Mouse (Mus musculus) CH12.LX (cell line): ENCODE data around the gene Trmt10c. TPM values are rescaled to one million over a fixed set of nuclear protein-coding genes. Genes with fewer than 3 reads are reported as not detected.

Source experiments
- DNase-seq: peaks from one replicate; pipeline ENCODE4 v3.0.0-alpha.2; 2013; ENCODE audit errors: extremely low read depth
- H3K27ac ChIP-seq: 2 replicates; pipeline ENCODE4 v1.5.1; 2012; ENCODE audit warnings: low read depth, mild to moderate bottlenecking, control low read depth, moderate library complexity; ENCODE audit not compliant: insufficient read depth
- H3K27me3 ChIP-seq: replicated peaks from 2 replicates; pipeline ENCODE3; 2012; ENCODE audit warnings: inconsistent platforms
- H3K36me3 ChIP-seq, 2 experiments: replicated peaks in 1 of 2; 2 replicates each; pipeline versions ENCODE3 to v1.6.1; 2012; ENCODE audit warnings: inconsistent platforms in 1 of 2, low read length in 1 of 2, mild to moderate bottlenecking in 1 of 2, mixed read lengths in 1 of 2, moderate library complexity in 1 of 2; ENCODE audit not compliant: control insufficient read depth in 1 of 2, insufficient read depth in 1 of 2
- H3K4me1 ChIP-seq, 2 experiments: 2 replicates each; pipeline ENCODE4 v1.6.1; 2012; ENCODE audit warnings: inconsistent platforms in 1 of 2, moderate library complexity in 1 of 2; ENCODE audit not compliant: insufficient read depth in 2 of 2, control insufficient read depth in 1 of 2
- H3K4me2 ChIP-seq: 2 replicates; pipeline ENCODE4 v1.6.1; 2012; ENCODE audit warnings: low read depth, mild to moderate bottlenecking, control low read depth; ENCODE audit not compliant: poor library complexity, insufficient read depth, severe bottlenecking
- H3K4me3 ChIP-seq, 3 experiments: fragments of 150-350 bp in 1 of 3; sonication (generic) in 1 of 3; replicated peaks in 1 of 3; 2 replicates each; pipeline versions ENCODE3 to v1.5.1; 2011 to 2012; ENCODE audit warnings: low read depth in 2 of 3, low read length in 2 of 3, mild to moderate bottlenecking in 2 of 3, moderate library complexity in 2 of 3, control low read depth in 1 of 3, improper control_type of control experiment in 1 of 3, inconsistent platforms in 1 of 3, mixed read lengths in 1 of 3; ENCODE audit not compliant: poor library complexity in 1 of 3
- H3K79me2 ChIP-seq: replicated peaks from 2 replicates; pipeline ENCODE4 v1.6.1; 2012; ENCODE audit warnings: mild to moderate bottlenecking, moderate library complexity; ENCODE audit not compliant: control insufficient read depth, poor library complexity, insufficient read depth, severe bottlenecking; ENCODE audit errors: extremely low read depth
- H3K9ac ChIP-seq: 2 replicates; pipeline ENCODE4 v1.6.1; 2012; ENCODE audit warnings: low read depth, mild to moderate bottlenecking, control low read depth, moderate library complexity; ENCODE audit not compliant: insufficient read depth
- H3K9me3 ChIP-seq: replicated peaks from 2 replicates; pipeline ENCODE3; 2012; ENCODE audit warnings: low read length, inconsistent platforms, mixed read lengths
- CHD1 ChIP-seq: IDR thresholded peaks from 2 replicates; pipeline ENCODE4 v1.6.1; 2012; ENCODE audit warnings: low read depth, low read length, improper control_type of control experiment, inconsistent platforms
- CTCF ChIP-seq, 2 experiments: IDR thresholded peaks in 1 of 2; conservative IDR thresholded peaks in 1 of 2; 2 replicates each; pipeline ENCODE4 v1.5.1; 2011 to 2012; ENCODE audit warnings: low read depth in 2 of 2, low read length in 2 of 2, improper control_type of control experiment in 1 of 2, inconsistent platforms in 1 of 2, mild to moderate bottlenecking in 1 of 2, moderate library complexity in 1 of 2
- E2F4 ChIP-seq: IDR thresholded peaks from 2 replicates; pipeline ENCODE4 v1.6.1; 2011; ENCODE audit warnings: low read depth, low read length, improper control_type of control experiment; ENCODE audit not compliant: insufficient replicate concordance
- ELF1 ChIP-seq: IDR thresholded peaks from 2 replicates; pipeline ENCODE4 v1.6.1; 2014; ENCODE audit warnings: low read depth, mild to moderate bottlenecking, inconsistent platforms, low read length, improper control_type of control experiment
- EP300 ChIP-seq: IDR thresholded peaks from 2 replicates; pipeline ENCODE4 v1.6.1; 2011; ENCODE audit warnings: low read length, improper control_type of control experiment
- ETS1 ChIP-seq: conservative IDR thresholded peaks from 2 replicates; pipeline ENCODE4 v1.6.1; 2012; ENCODE audit warnings: low read depth, mild to moderate bottlenecking, inconsistent platforms, low read length, improper control_type of control experiment, moderate library complexity
- GABPA ChIP-seq: IDR thresholded peaks from 2 replicates; pipeline ENCODE4 v1.6.1; 2012; ENCODE audit warnings: low read depth, low read length, improper control_type of control experiment, inconsistent platforms; ENCODE audit not compliant: insufficient replicate concordance
- HCFC1 ChIP-seq: IDR thresholded peaks from 2 replicates; pipeline ENCODE4 v1.6.1; 2012; ENCODE audit warnings: low read depth, mild to moderate bottlenecking, inconsistent platforms, low read length, improper control_type of control experiment
- IRF4 ChIP-seq: IDR thresholded peaks from 2 replicates; pipeline ENCODE4 v1.6.1; 2014; ENCODE audit warnings: low read depth, mild to moderate bottlenecking, inconsistent platforms, low read length, improper control_type of control experiment
- JUND ChIP-seq: conservative IDR thresholded peaks from 2 replicates; pipeline ENCODE4 v1.6.1; 2011; ENCODE audit warnings: low read depth, low read length, improper control_type of control experiment
- KAT2A ChIP-seq: IDR thresholded peaks from 2 replicates; pipeline ENCODE4 v1.6.1; 2012; ENCODE audit warnings: low read length, improper control_type of control experiment, inconsistent platforms; ENCODE audit not compliant: insufficient replicate concordance
- MAFK ChIP-seq: IDR thresholded peaks from 2 replicates; pipeline ENCODE4 v1.6.1; 2011; ENCODE audit warnings: low read length, improper control_type of control experiment; ENCODE audit not compliant: insufficient replicate concordance
- MAX ChIP-seq: IDR thresholded peaks from 2 replicates; pipeline ENCODE4 v1.6.1; 2011; ENCODE audit warnings: low read length, improper control_type of control experiment
- MEF2A ChIP-seq: IDR thresholded peaks from 2 replicates; pipeline ENCODE4 v1.6.1; 2014; ENCODE audit warnings: low read depth, mild to moderate bottlenecking, inconsistent platforms, low read length, improper control_type of control experiment, borderline replicate concordance
- MXI1 ChIP-seq: IDR thresholded peaks from 2 replicates; pipeline ENCODE4 v1.6.1; 2011; ENCODE audit warnings: mild to moderate bottlenecking, low read depth, low read length, improper control_type of control experiment
- MYC ChIP-seq: IDR thresholded peaks from 2 replicates; pipeline ENCODE4 v1.6.1; 2011; ENCODE audit warnings: low read depth, mild to moderate bottlenecking, improper control_type of control experiment, low read length
- NELFE ChIP-seq: IDR thresholded peaks from 2 replicates; pipeline ENCODE4 v1.6.1; 2011; ENCODE audit warnings: low read depth, low read length, improper control_type of control experiment
- POLR2A ChIP-seq: IDR thresholded peaks from 2 replicates; pipeline ENCODE4 v1.6.1; 2011; ENCODE audit warnings: low read depth, mild to moderate bottlenecking, improper control_type of control experiment, low read length
- SIN3A ChIP-seq: IDR thresholded peaks from 2 replicates; pipeline ENCODE4 v1.6.1; 2012; ENCODE audit warnings: low read length, improper control_type of control experiment, inconsistent platforms
- SMC3 ChIP-seq: IDR thresholded peaks from 2 replicates; pipeline ENCODE4 v1.6.1; 2011; ENCODE audit warnings: low read depth, low read length, improper control_type of control experiment
- TBP ChIP-seq: conservative IDR thresholded peaks from 2 replicates; pipeline ENCODE4 v1.6.1; 2011; ENCODE audit warnings: low read depth, low read length, improper control_type of control experiment
- TCF12 ChIP-seq: IDR thresholded peaks from 2 replicates; pipeline ENCODE4 v1.6.1; 2014; ENCODE audit warnings: low read depth, mild to moderate bottlenecking, inconsistent platforms, low read length, improper control_type of control experiment
- UBTF ChIP-seq: IDR thresholded peaks from 2 replicates; pipeline ENCODE4 v1.6.1; 2012; ENCODE audit warnings: low read depth, mild to moderate bottlenecking, inconsistent platforms, low read length, improper control_type of control experiment, moderate library complexity
- USF1 ChIP-seq: IDR thresholded peaks from 2 replicates; pipeline ENCODE4 v1.6.1; 2014; ENCODE audit warnings: low read depth, mild to moderate bottlenecking, inconsistent platforms, low read length, improper control_type of control experiment
- USF2 ChIP-seq: conservative IDR thresholded peaks from 2 replicates; pipeline ENCODE4 v1.6.1; 2011; ENCODE audit warnings: low read depth, low read length, improper control_type of control experiment
- ZMIZ1 ChIP-seq: IDR thresholded peaks from 2 replicates; pipeline ENCODE4 v1.6.1; 2012; ENCODE audit warnings: low read depth, mild to moderate bottlenecking, inconsistent platforms, low read length, improper control_type of control experiment
- dilution Hi-C: fragments of 300-500 bp; cut with MboI; formaldehyde crosslinking; loops from 2 replicates; pipeline ENCODE4 v1.14.3; 2020; ENCODE audit warnings: low sequenced_read_pairs; ENCODE audit not compliant: extremely low pct_unique_long_range_greater_than_20kb, extremely low pct_ligation_motif_present
- in situ Hi-C: fragments of 300-500 bp; cut with MboI; formaldehyde crosslinking; loops from 3 replicates; pipeline ENCODE4 v1.14.3; 2019; ENCODE audit warnings: low sequenced_read_pairs, low pct_ligation_motif_present, low pct_unique_long_range_greater_than_20kb, mixed read lengths
- polyA plus RNA-seq: library from polyadenylated mRNA; unstranded; fragments of >175 nt; gene quantifications from 2 replicates; pipeline ENCODE4 v1.2.1, GENCODE M21; 2012; ENCODE audit warnings: low read depth; ENCODE audit not compliant: insufficient read length
- total RNA-seq, 2 experiments: library from RNA; depleted of rRNA; stranded (reverse); fragments of 300-350 nt in 1 of 2; fragments of >200 nt in 1 of 2; gene quantifications; 2 replicates each; pipeline ENCODE4 v1.2.3; 2012 to 2014

Trmt10c gene
- total and polyA plus RNA-seq, 3 experiments: 23.4 to 63.5 (median 26.6) TPM

DNA sequence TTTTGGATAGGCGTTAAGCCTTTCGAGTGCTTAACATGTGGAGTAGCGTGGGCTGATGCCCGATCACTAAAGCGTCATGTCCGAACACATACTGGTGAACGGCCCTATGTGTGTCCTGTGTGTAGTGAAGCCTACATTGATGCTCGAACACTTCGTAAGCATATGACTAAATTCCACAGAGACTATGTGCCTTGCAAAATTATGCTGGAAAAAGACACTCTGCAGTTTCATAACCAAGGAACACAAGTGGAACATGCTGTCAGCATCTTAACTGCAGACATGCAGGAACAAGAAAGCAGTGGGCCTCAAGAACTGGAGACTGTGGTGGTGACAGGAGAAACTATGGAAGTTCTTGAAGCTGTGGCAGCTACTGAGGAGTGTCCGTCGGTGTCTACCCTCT is 30.8 kb downstream of the Trmt10c start:
- Histone ChIP-seq H3K9me3 (no peaks in the 10 kb centered on the region), H3K4me1 (peaks cover 0 to 3% of the 10 kb centered on the region in 2 experiments; a peak in 2 of 4 replicates), H3K9ac (no peak overlapping the region), H3K27ac (no peak overlapping the region), H3K27me3 (no peaks in the 10 kb centered on the region), H3K4me2 (no peak overlapping the region), H3K36me3 (peaks cover 41 to 85% of the 10 kb centered on the region in 2 experiments), H3K4me3 (no peak overlapping the region), H3K79me2 (no peaks in the 10 kb centered on the region; the same call in 1 of the 2 replicates)
- in situ Hi-C loops (no loop called here), dilution Hi-C loops (no loop called here)
- no peak for DNase-seq
- TF ChIP-seq SMC3 (no peak), UBTF (no peak), USF1 (no peak), MYC (no peak), SIN3A (no peak), USF2 (no peak), HCFC1 (no peak), MXI1 (no peak), CHD1 (no peak), ZMIZ1 (no peak), GABPA (no peak), E2F4 (no peak), KAT2A (no peak), NELFE (no peak), CTCF (conservative IDR thresholded peaks at IDR 0.05 in 1 of 2, IDR thresholded peaks at IDR 0.05 in 1 of 2; ENCODE audit: low read depth in 2 of 2, low read length in 2 of 2) (no peak), MAX (no peak), JUND (no peak), MAFK (no peak), ELF1 (no peak)

DNA sequence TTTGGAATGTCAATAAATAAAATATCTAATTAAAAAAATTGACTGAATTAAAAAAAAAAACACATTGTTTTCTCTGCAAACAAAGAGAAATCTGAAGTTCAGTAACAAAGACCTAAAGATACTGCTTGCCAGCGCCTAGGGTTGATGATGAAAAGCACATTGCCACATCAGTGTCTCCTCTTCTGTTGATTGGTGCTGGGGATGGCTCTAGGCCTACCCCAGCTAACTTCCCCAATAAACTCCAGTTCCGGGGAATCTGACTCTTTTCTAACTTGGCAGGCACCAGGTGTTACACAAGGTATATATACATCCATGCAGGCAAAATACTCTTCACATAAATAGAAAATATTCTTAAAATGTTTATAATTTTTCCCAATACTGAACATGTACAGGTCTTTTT is 43.4 kb downstream of the Trmt10c start:
- H3K36me3 ChIP-seq: peaks cover 60 to 84% of the 10 kb centered on the region in 2 experiments
- H3K27ac ChIP-seq: no peak overlapping the region
- no peak overlapping the region for H3K9ac ChIP-seq
- DNase-seq: no peak
- no peak for TF ChIP-seq SMC3
- TF ChIP-seq USF1: no peak
- no peak for TF ChIP-seq IRF4
- TF ChIP-seq MEF2A: no peak
- TF ChIP-seq KAT2A: no peak
- no peak for TF ChIP-seq TBP
- no peak for TF ChIP-seq POLR2A
- TF ChIP-seq E2F4: no peak
- no peak for TF ChIP-seq USF2
- TF ChIP-seq ETS1: no peak
- no peak for TF ChIP-seq UBTF
- no peak for TF ChIP-seq EP300
- TF ChIP-seq MAX: no peak
- no peak for TF ChIP-seq HCFC1
- TF ChIP-seq TCF12: no peak
- TF ChIP-seq SIN3A: no peak
- TF ChIP-seq GABPA: no peak
- no peak for TF ChIP-seq JUND
- TF ChIP-seq NELFE: no peak
- H3K4me3 ChIP-seq: no peak overlapping the region
- no peaks in the 10 kb centered on the region for H3K27me3 ChIP-seq
- H3K9me3 ChIP-seq: no peaks in the 10 kb centered on the region
- dilution Hi-C loops (no loop called here), in situ Hi-C loops (loop anchor here (5.0 kb wide), 1 partner anchor 33 kb away; the partner anchor contains the start of gene Pcnp)
- H3K4me1 ChIP-seq: no peaks in the 10 kb centered on the region
- H3K79me2 ChIP-seq: peaks cover 8% of the 10 kb centered on the region
- no peak overlapping the region for H3K4me2 ChIP-seq
